In the genomic region with DNA sequence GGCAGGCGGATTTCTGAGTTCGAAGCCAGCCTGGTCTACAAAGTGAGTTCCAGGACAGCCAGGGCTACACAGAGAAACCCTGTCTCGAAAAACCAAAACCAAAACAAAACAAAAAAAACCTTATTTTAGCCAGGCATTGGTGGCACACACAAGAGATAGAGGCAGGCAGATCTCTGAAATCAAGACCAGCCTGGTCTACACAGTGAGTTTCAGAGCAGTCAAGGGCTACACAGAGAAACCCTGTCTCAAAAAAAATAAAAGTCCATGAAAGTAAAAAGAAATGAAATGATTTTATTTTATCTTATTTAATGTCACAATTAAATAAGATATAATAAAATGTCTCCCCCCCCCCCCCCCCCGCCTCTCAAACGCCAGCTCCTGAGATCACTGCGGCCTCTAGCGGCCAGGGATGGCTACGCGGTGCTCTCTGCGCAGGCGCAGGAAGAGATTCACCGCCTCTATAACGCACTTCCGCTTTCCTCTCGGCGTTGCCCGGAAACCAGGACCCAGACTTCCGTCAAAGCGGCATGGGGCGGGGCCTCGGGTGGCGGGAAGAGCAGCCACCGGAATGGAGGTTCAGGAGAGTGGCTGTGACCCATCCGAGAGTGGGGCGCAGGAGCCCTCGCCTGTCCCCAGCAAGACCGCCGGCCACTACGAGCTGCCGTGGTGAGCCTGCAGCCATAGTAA, we compare ENCODE assay signal across 8 mouse cellular contexts. TPM values are rescaled to one million over a fixed set of nuclear protein-coding genes. Genes with fewer than 3 reads are reported as not detected.
DNase-seq lines count a peak whose midpoint lies in the region; ATAC-seq and TF ChIP-seq lines count a peak whose summit lies in the region.

No protein-coding gene starts in this region.

- peaks cover 2% of the 10 kb centered on the region; the same call in 1 of the 2 replicates for H3K4me1 ChIP-seq in bone marrow, adult 2 months (ENCODE audit: control insufficient read depth, insufficient read depth, low read length)
- H3K4me1 ChIP-seq in embryonic facial prominence, embryonic 15.5 days, result peaks cover 16% of the 10 kb centered on the region
- H3K4me1 ChIP-seq in heart, embryonic 10.5 days, result peaks cover 12% of the 10 kb centered on the region
- H3K4me1 ChIP-seq in kidney, embryonic 15.5 days, result peaks cover 13% of the 10 kb centered on the region

- no peaks in the 10 kb centered on the region for H3K9me3 ChIP-seq in embryonic facial prominence, embryonic 15.5 days (replicated peaks)
- H3K9me3 ChIP-seq in heart, embryonic 10.5 days, result no peaks in the 10 kb centered on the region
- H3K9me3 ChIP-seq in kidney, embryonic 15.5 days (replicated peaks), result no peaks in the 10 kb centered on the region

- peak overlapping the region; percentile 95 for H3K4me3 ChIP-seq in bone marrow, adult 2 months (replicated peaks; ENCODE audit: control insufficient read depth, low read depth, low read length)
- H3K4me3 ChIP-seq in embryonic facial prominence, embryonic 15.5 days (replicated peaks), result peak overlapping the region; percentile 98
- peak overlapping the region; percentile 86 for H3K4me3 ChIP-seq in heart, embryonic 10.5 days
- H3K4me3 ChIP-seq in kidney, embryonic 15.5 days (replicated peaks), result peak overlapping the region; percentile 78

- peaks cover 8% of the 10 kb centered on the region; the same call in 1 of the 2 replicates for H3K36me3 ChIP-seq in embryonic facial prominence, embryonic 15.5 days
- peaks cover 15% of the 10 kb centered on the region for H3K36me3 ChIP-seq in heart, embryonic 10.5 days
- H3K36me3 ChIP-seq in kidney, embryonic 15.5 days, result peaks cover 11% of the 10 kb centered on the region

- DNase-seq in 416B (ENCODE audit: low read depth), result peak; percentile 97
- DNase-seq in heart, embryonic 10.5 days (ENCODE audit: low spot score), result peak; percentile 98
- DNase-seq in liver, result peak; percentile 97
- peak; percentile 97 to 99 for DNase-seq in spleen, postnatal 4 days (ENCODE audit: low spot score in 2 of 2)

- peak overlapping the region; percentile 87 for H3K9ac ChIP-seq in embryonic facial prominence, embryonic 15.5 days
- H3K9ac ChIP-seq in kidney, embryonic 15.5 days, result peak overlapping the region; percentile 82

- peak; percentile 91 for ATAC-seq in embryonic facial prominence, embryonic 15.5 days (ENCODE audit: insufficient number of reproducible peaks, low FRiP score, low TSS enrichment, low read depth)
- ATAC-seq in kidney, embryonic 15.5 days (replicated peaks; ENCODE audit: low FRiP score), result peak; percentile 94
- peak; percentile 98 for ATAC-seq in monocyte, adult 5-6 weeks (replicated peaks; ENCODE audit: insufficient number of reproducible peaks, low FRiP score, low TSS enrichment, poor library complexity, severe bottlenecking)

- WGBS in bone marrow, adult 2 months, result 7% methylated on average over 30 of the region's 30 CpGs
- WGBS in embryonic facial prominence, embryonic 15.5 days, result 8% methylated on average over 28 of the region's 30 CpGs
- 9% methylated on average over 28 of the region's 30 CpGs for WGBS in heart, embryonic 10.5 days
- WGBS in kidney, embryonic 15.5 days, result 7% methylated on average over 28 of the region's 30 CpGs

- peak; percentile 85; the same call in 1 of the 2 replicates for TF ChIP-seq POLR2A in bone marrow, adult 2 months (IDR thresholded peaks at IDR 0.05; ENCODE audit: borderline replicate concordance, control insufficient read depth, low read depth, low read length)

- H3K4me2 ChIP-seq in embryonic facial prominence, embryonic 15.5 days (replicated peaks), result peak overlapping the region; percentile 77
- H3K4me2 ChIP-seq in kidney, embryonic 15.5 days, result peak overlapping the region; percentile 78

- no peaks in the 10 kb centered on the region for H3K27me3 ChIP-seq in embryonic facial prominence, embryonic 15.5 days
- no peaks in the 10 kb centered on the region for H3K27me3 ChIP-seq in heart, embryonic 10.5 days (ENCODE audit: insufficient read depth, poor library complexity, severe bottlenecking)
- no peaks in the 10 kb centered on the region for H3K27me3 ChIP-seq in kidney, embryonic 15.5 days

- peak overlapping the region; percentile 23; the same call in 1 of the 2 replicates for H3K27ac ChIP-seq in bone marrow, adult 2 months (ENCODE audit: control insufficient read depth, insufficient read depth, low read depth, low read length, poor library complexity)
- peak overlapping the region; percentile 59; the same call in 1 of the 2 replicates for H3K27ac ChIP-seq in embryonic facial prominence, embryonic 15.5 days (replicated peaks)
- H3K27ac ChIP-seq in heart, embryonic 10.5 days, result peak overlapping the region; percentile 87
- H3K27ac ChIP-seq in kidney, embryonic 15.5 days, result peak overlapping the region; percentile 48; the same call in 1 of the 2 replicates

- peak; percentile 70 for TF ChIP-seq CTCF in bone marrow, adult 2 months (IDR thresholded peaks at IDR 0.05; ENCODE audit: control insufficient read depth, insufficient read depth, low read length)

RNA-seq across cellular contexts. Expression of a gene that starts 1.2 kb away (rescaled TPM):
- 158 and 241 TPM in 2 replicates for polyA plus RNA-seq in bone marrow, adult 2 months (2011; ENCODE audit: insufficient read depth, insufficient read length, low replicate concordance, missing spikeins)
- polyA plus RNA-seq in embryonic facial prominence, embryonic 15.5 days (2015; fragmentation: Nextera tagmentation; extraction: Ambion mirVana), result 234 and 238 TPM in 2 replicates
- 271 and 300 TPM in 2 replicates for polyA plus RNA-seq in heart, embryonic 10.5 days (2016; fragmentation: Nextera tagmentation; extraction: Ambion mirVana)
- 292 and 299 TPM in 2 replicates for polyA plus RNA-seq in kidney, embryonic 15.5 days (2015; fragmentation: Nextera tagmentation; extraction: Ambion mirVana)
- 50.7 to 69.7 TPM (median 58.7 TPM) in 3 replicates for total RNA-seq in monocyte, adult 5-6 weeks (2017)

RNA-seq across cellular contexts. Expression of a gene that starts 22.4 kb away (rescaled TPM):
- polyA plus RNA-seq in bone marrow, adult 2 months (2011; ENCODE audit: insufficient read depth, insufficient read length, low replicate concordance, missing spikeins), result not detected in 2 replicates
- polyA plus RNA-seq in embryonic facial prominence, embryonic 15.5 days (2015; fragmentation: Nextera tagmentation; extraction: Ambion mirVana), result 0.26 and 0.41 TPM in 2 replicates
- not detected in 2 replicates for polyA plus RNA-seq in heart, embryonic 10.5 days (2016; fragmentation: Nextera tagmentation; extraction: Ambion mirVana)
- polyA plus RNA-seq in kidney, embryonic 15.5 days (2015; fragmentation: Nextera tagmentation; extraction: Ambion mirVana), result 0.32 TPM in 2 replicates
- total RNA-seq in monocyte, adult 5-6 weeks (2017), result not detected in 3 replicates

RNA-seq across cellular contexts. Expression of a gene that starts 30.1 kb away (rescaled TPM):
- 5.6 and 7.9 TPM in 2 replicates for polyA plus RNA-seq in bone marrow, adult 2 months (2011; ENCODE audit: insufficient read depth, insufficient read length, low replicate concordance, missing spikeins)
- polyA plus RNA-seq in embryonic facial prominence, embryonic 15.5 days (2015; fragmentation: Nextera tagmentation; extraction: Ambion mirVana), result 4.3 and 4.4 TPM in 2 replicates
- 2.1 TPM in 2 replicates for polyA plus RNA-seq in heart, embryonic 10.5 days (2016; fragmentation: Nextera tagmentation; extraction: Ambion mirVana)
- 3.9 and 4.2 TPM in 2 replicates for polyA plus RNA-seq in kidney, embryonic 15.5 days (2015; fragmentation: Nextera tagmentation; extraction: Ambion mirVana)
- total RNA-seq in monocyte, adult 5-6 weeks (2017), result 18.2 to 30.1 TPM (median 20.4 TPM) in 3 replicates

RNA-seq across cellular contexts. Expression of a gene that starts 32.5 kb away (rescaled TPM):
- 29.7 and 70.2 TPM in 2 replicates for polyA plus RNA-seq in bone marrow, adult 2 months (2011; ENCODE audit: insufficient read depth, insufficient read length, low replicate concordance, missing spikeins)
- polyA plus RNA-seq in embryonic facial prominence, embryonic 15.5 days (2015; fragmentation: Nextera tagmentation; extraction: Ambion mirVana), result 4.6 and 6.7 TPM in 2 replicates
- polyA plus RNA-seq in heart, embryonic 10.5 days (2016; fragmentation: Nextera tagmentation; extraction: Ambion mirVana), result 2.9 and 4.1 TPM in 2 replicates
- polyA plus RNA-seq in kidney, embryonic 15.5 days (2015; fragmentation: Nextera tagmentation; extraction: Ambion mirVana), result 3.2 and 3.4 TPM in 2 replicates
- total RNA-seq in monocyte, adult 5-6 weeks (2017), result 191 to 217 TPM (median 196 TPM) in 3 replicates

RNA-seq across cellular contexts. Expression of a gene that starts 56.9 kb away (rescaled TPM):
- 90.3 and 101 TPM in 2 replicates for polyA plus RNA-seq in bone marrow, adult 2 months (2011; ENCODE audit: insufficient read depth, insufficient read length, low replicate concordance, missing spikeins)
- 421 and 433 TPM in 2 replicates for polyA plus RNA-seq in embryonic facial prominence, embryonic 15.5 days (2015; fragmentation: Nextera tagmentation; extraction: Ambion mirVana)
- 435 and 453 TPM in 2 replicates for polyA plus RNA-seq in heart, embryonic 10.5 days (2016; fragmentation: Nextera tagmentation; extraction: Ambion mirVana)
- polyA plus RNA-seq in kidney, embryonic 15.5 days (2015; fragmentation: Nextera tagmentation; extraction: Ambion mirVana), result 435 and 459 TPM in 2 replicates
- 260 to 269 TPM (median 265 TPM) in 3 replicates for total RNA-seq in monocyte, adult 5-6 weeks (2017)

Comparison
In these comparisons a context has a peak if more than half of its experiments do, and no peak if none do; other contexts are left out.
1. Peak in every context shown above with its lines: DNase-seq, ATAC-seq, H3K4me3 ChIP-seq and H3K27ac ChIP-seq.
2. H3K27ac ChIP-seq: peak in every context shown above with its lines; median percentile 87 in heart, embryonic 10.5 days; 59 in embryonic facial prominence, embryonic 15.5 days; 48 in kidney, embryonic 15.5 days; 23 in bone marrow, adult 2 months.